Mouse (Mus musculus) gastrocnemius, postnatal 36 days (tissue): Measurements from ENCODE around the gene Hoxd3. TPM values are rescaled to one million over a fixed set of nuclear protein-coding genes. Genes with fewer than 3 reads are reported as not detected.
A peak's percentile ranks its signal among the peaks of the same experiment; 100 is the strongest.

Experiments
- DNase-seq, 2 experiments: peaks; one replicate each; pipeline ENCODE4 v3.0.0; 2022
- intact Hi-C: fragments of 180-260 bp; cut with DNase I; formaldehyde crosslinking; loops from one replicate; pipeline ENCODE4 v1.15.1; 2025
- long read RNA-seq, 2 experiments: library from polyadenylated mRNA; stranded (forward); transcript quantifications; one replicate each; pipeline ENCODE4 v2.0.0; 2021
- total RNA-seq, 2 experiments: library from RNA; stranded (reverse); gene quantifications; 2 replicates each; pipeline ENCODE4 v1.2.3; 2021

The Hoxd3 gene
- total RNA-seq = under 1 TPM in 1 of 2 experiments, not detected in 1; 0.32 TPM
- long read RNA-seq, experiment 1 = 0 reads
- long read RNA-seq, experiment 2 = 0 reads

- intact Hi-C loops = no loop called here
- DNase-seq = peak in 1 of 2 experiments; percentile 66
Measured at GRCm38 (mm10) chr2:74711721-74712621, at the start of gene Hoxd3, which contains the start of gene Hoxd4. Gene Hoxd3 (plus strand): TSS chr2:74711927. Gene Hoxd4 (plus strand): TSS chr2:74711929.

- intact Hi-C loops = loop anchor here (5.0 kb wide), 1 partner anchor 596 kb away; no protein-coding TSS in a partner anchor
- DNase-seq = no peak
Measured at GRCm38 (mm10) chr2:74663291-74663925, 48.3 kb upstream of the Hoxd3 start.

GRCm38 (mm10) chr2:74666411-74666810 lies 45.3 kb upstream of the Hoxd3 start:
- DNase-seq = no peak
- intact Hi-C loops = no loop called here

GRCm38 (mm10) chr2:74667191-74667841 lies 44.4 kb upstream of the Hoxd3 start:
- intact Hi-C loops = no loop called here
- DNase-seq = no peak

- intact Hi-C loops = no loop called here
- DNase-seq = no peak
Measured at GRCm38 (mm10) chr2:74667842-74668357, 43.8 kb upstream of the Hoxd3 start, which contains the start of gene Hoxd13. Gene Hoxd13 (plus strand): TSS chr2:74668310.

GRCm38 (mm10) chr2:74668370-74669229 lies 43.1 kb upstream of the Hoxd3 start:
- intact Hi-C loops = no loop called here
- DNase-seq = no peak

GRCm38 (mm10) chr2:74669230-74669578 lies 42.5 kb upstream of the Hoxd3 start:
- intact Hi-C loops = no loop called here
- DNase-seq = no peak

GRCm38 (mm10) chr2:74669650-74670235 lies 42.0 kb upstream of the Hoxd3 start:
- intact Hi-C loops = loop anchor here (5.0 kb wide), 1 partner anchor 1087 kb away; the partner anchor contains the start of gene Chrna1

GRCm38 (mm10) chr2:74670632-74671188 lies 41.0 kb upstream of the Hoxd3 start:
- intact Hi-C loops = loop anchor here (5.0 kb wide), 1 partner anchor 1088 kb away; the partner anchor contains the start of gene Chrna1
- DNase-seq = no peak

More at GRCm38 (mm10) chr2:74669650-74670235, 42.0 kb upstream of the Hoxd3 start:
- no peak for DNase-seq

GRCm38 (mm10) chr2:74671847-74672246 lies 39.9 kb upstream of the Hoxd3 start:
- no peak for DNase-seq
- intact Hi-C loops = loop anchor here (2.0 to 5.0 kb wide), 2 partner anchors 705 to 1090 kb away; partner anchors contain the start of gene Chrna1

- intact Hi-C loops = loop anchor here (2.0 to 5.0 kb wide), 2 partner anchors 706 to 1090 kb away; partner anchors contain the start of gene Chrna1
- DNase-seq = no peak
Measured at GRCm38 (mm10) chr2:74672481-74673362, 39.0 kb upstream of the Hoxd3 start.

GRCm38 (mm10) chr2:74673835-74674425 lies 37.8 kb upstream of the Hoxd3 start:
- no peak for DNase-seq
- intact Hi-C loops = loop anchor here (2.0 to 5.0 kb wide), 2 partner anchors 707 to 1092 kb away; partner anchors contain the start of gene Chrna1

- no peak for DNase-seq
- intact Hi-C loops = loop anchor here (5.0 kb wide), 1 partner anchor 1093 kb away; the partner anchor contains the start of gene Chrna1
Measured at GRCm38 (mm10) chr2:74674881-74675665, 36.7 kb upstream of the Hoxd3 start, which contains the start of gene Hoxd12. Gene Hoxd12 (plus strand): TSS chr2:74675013.

- intact Hi-C loops = no loop called here
- DNase-seq = no peak
Measured at GRCm38 (mm10) chr2:74675666-74676282, 36.0 kb upstream of the Hoxd3 start.

GRCm38 (mm10) chr2:74676376-74677052 lies 35.2 kb upstream of the Hoxd3 start:
- intact Hi-C loops = no loop called here
- no peak for DNase-seq
